Mouse (Mus musculus): ENCODE data around the gene Clec9a.
A peak's percentile ranks its signal among the peaks of the same experiment; 100 is the strongest.

DNA sequence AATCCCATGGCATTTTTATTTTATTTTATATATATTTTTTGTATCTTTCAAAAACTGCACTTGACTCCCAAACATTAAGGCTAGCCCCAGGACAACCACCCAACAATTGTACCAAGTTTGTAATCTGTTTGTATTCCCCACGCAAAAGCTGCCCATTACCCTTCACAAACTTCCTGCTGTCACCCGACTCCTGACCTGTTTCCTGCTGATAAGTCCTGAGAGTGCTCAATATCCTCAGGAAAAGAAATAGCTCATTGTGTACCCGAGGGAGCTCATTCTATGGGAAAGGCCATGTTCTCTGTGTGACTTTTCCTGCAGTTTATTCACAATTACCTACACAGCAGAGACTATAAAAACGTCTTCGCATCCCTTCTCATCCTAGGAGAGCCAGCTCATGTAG lies 17.1 kb downstream of the Clec9a start:
- no peak for TF ChIP-seq CTCF (IDR thresholded peaks at IDR 0.05 in 2 of 3, conservative IDR thresholded peaks at IDR 0.05 in 1 of 3; ENCODE audit: control insufficient read depth in 1 of 3, insufficient read depth in 1 of 3, low read depth in 2 of 3, low read length in 3 of 3, poor library complexity in 1 of 3, severe bottlenecking in 1 of 3)
- 0 out of 2 replicates have a peak, but pooled peaks have one; percentile 6 for TF ChIP-seq GATA1 (IDR thresholded peaks at IDR 0.05; ENCODE audit: low read depth, low read length)
- no peak for TF ChIP-seq RCOR1 (IDR thresholded peaks at IDR 0.05; ENCODE audit: low read depth, low read length)
